Mouse (Mus musculus) limb, embryonic 15.5 days (tissue): Measurements from ENCODE around the gene Gstp1. TPM values are rescaled to one million over a fixed set of nuclear protein-coding genes. Genes with fewer than 3 reads are reported as not detected.
"Not testable (repeated sequence)": the region's sequence is repeated elsewhere in the genome, so short reads cannot be mapped to it uniquely, and the experiment has no call there.

Source experiments
- ATAC-seq: fragments of 200-750 bp; cut with Nextera tagmentation; 2 replicates; pipeline ENCODE4 v1.8.0; 2017; ENCODE audit warnings: low read depth, moderate TSS enrichment; ENCODE audit not compliant: insufficient number of reproducible peaks, low FRiP score, low TSS enrichment
- H3K27ac ChIP-seq: fragments of 300-500 bp; sonication (generic); 2 replicates; pipeline ENCODE4 v1.5.1; 2015; ENCODE audit warnings: moderate library complexity, mild to moderate bottlenecking, inconsistent platforms
- H3K27me3 ChIP-seq: fragments of 300-500 bp; sonication (generic); 2 replicates; pipeline ENCODE4 v1.6.1; 2015; ENCODE audit warnings: inconsistent platforms
- H3K36me3 ChIP-seq: fragments of 300-500 bp; sonication (generic); 2 replicates; pipeline ENCODE4 v1.6.1; 2015; ENCODE audit warnings: inconsistent platforms
- H3K4me1 ChIP-seq: fragments of 300-500 bp; sonication (generic); 2 replicates; pipeline ENCODE4 v1.6.1; 2015; ENCODE audit warnings: inconsistent platforms
- H3K4me2 ChIP-seq: fragments of 300-500 bp; sonication (generic); 2 replicates; pipeline ENCODE4 v1.6.1; 2015; ENCODE audit warnings: mild to moderate bottlenecking, inconsistent platforms
- H3K4me3 ChIP-seq: fragments of 300-500 bp; sonication (generic); 2 replicates; pipeline ENCODE4 v1.5.1; 2015; ENCODE audit warnings: mild to moderate bottlenecking, inconsistent platforms
- H3K9ac ChIP-seq: fragments of 300-500 bp; sonication (generic); 2 replicates; pipeline ENCODE4 v1.6.1; 2015; ENCODE audit warnings: inconsistent platforms
- H3K9me3 ChIP-seq: fragments of 300-500 bp; sonication (generic); 2 replicates; pipeline ENCODE4 v1.6.1; 2016; ENCODE audit warnings: inconsistent platforms
- WGBS: fragments of 180-500 bp; shearing (Covaris S2); methylation state at CpG from one replicate; pipeline ENCODE4 v1.1.7; 2015; 5-methylcytosine and 5-hydroxymethylcytosine counted together
- polyA plus RNA-seq: library from polyadenylated mRNA; unstranded; fragments of >200 nt; fragmentation: Nextera tagmentation; extraction: Ambion mirVana; gene quantifications from 2 replicates; pipeline ENCODE4 v1.2.1, GENCODE M21; 2015

Gstp1 gene
- polyA plus RNA-seq, 1 experiment from 2014 or later, result 537 TPM

DNA sequence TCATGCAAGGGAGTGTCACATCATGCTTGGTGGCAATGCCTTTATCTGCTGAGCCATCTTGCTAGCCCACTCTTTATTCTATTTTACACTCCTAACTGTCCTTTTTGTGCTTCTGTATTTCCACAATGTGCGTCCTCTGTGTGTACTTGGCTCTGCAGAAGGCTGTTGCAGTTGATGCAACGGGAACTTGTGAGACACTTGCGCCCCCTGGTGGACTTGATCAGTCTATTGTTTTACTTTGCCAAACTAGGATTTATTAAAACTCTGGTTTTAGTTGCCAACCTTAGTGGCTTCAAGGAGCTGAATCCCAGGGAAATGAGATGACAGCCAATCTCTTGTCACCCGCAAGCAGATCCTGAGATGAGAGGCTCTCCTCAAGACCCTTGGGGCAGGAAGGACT lies 10.1 kb upstream of the Gstp1 start:
- Histone ChIP-seq H3K4me3 (no peak overlapping the region), H3K4me1 (peaks cover 9% of the 10 kb centered on the region), H3K27ac (no peak overlapping the region), H3K4me2 (no peak overlapping the region), H3K9me3 (no peaks in the 10 kb centered on the region), H3K27me3 (no peaks in the 10 kb centered on the region), H3K9ac (no peak overlapping the region), H3K36me3 (no peaks in the 10 kb centered on the region)
- ATAC-seq, result no peak
- WGBS, result 18% methylated on average over 4 of the region's 4 CpGs

- no peak for ATAC-seq
- H3K9ac ChIP-seq, result no peak overlapping the region
- H3K4me2 ChIP-seq, result no peak overlapping the region
- H3K36me3 ChIP-seq, result no peaks in the 10 kb centered on the region
- H3K27me3 ChIP-seq, result no peaks in the 10 kb centered on the region
- H3K27ac ChIP-seq, result no peak overlapping the region; the same call in 1 of the 2 replicates
- 73% methylated on average over 8 of the region's 8 CpGs for WGBS
- no peaks in the 10 kb centered on the region for H3K9me3 ChIP-seq
- H3K4me3 ChIP-seq, result no peak overlapping the region
- H3K4me1 ChIP-seq, result peaks cover 9% of the 10 kb centered on the region
Measured at GRCm38 (mm10) chr19:4046866-4047254, 9.1 kb upstream of the Gstp1 start.

DNA sequence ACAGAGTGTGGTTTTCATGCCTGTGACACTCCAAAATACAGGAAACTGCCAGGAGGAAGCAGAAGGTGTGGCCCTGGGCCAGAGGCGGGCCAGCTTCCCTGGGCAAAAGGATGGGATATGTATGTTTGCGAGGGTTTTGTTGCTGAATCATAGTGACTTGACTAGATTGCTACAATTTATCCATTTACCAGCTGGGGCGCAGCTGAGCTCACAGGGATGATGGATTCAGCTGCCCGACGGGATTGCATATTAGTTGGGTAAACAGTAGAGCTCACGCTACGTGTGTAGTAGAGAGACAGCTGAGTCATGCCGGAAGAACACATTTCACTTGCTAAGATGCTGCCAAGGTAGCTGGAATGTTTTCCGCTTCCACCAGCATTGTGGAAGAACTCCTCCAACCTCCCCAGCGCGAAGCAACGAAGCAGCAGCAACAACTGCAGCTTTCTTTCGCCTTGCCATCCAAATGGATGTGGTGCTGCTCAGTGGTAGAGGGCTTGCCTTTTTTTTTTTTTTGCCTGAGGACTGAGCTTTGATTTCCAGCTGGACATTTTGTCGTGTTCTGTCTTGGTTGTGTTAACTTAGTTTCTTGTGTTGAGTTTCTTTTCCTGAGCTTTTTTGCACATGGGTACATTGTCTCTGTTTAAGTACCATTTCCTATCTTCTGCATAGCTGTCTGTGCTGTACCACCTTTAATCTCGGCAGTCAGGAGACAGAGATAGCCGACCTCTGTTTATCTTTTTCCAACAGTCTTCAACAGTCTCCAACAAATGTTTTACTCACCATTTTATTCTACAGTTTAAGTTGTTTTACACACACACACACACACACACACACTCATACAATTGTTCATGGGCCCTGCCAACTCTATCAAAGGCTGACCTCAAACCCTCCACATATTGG lies 8.4 kb upstream of the Gstp1 start, which contains the start of gene Gstp2:
Gene Gstp2, minus strand, starts transcription at position 58 of the 900 bp plus-strand sequence.
- H3K4me2 ChIP-seq, result peak within 1 kb of the TSS; percentile 19
- H3K9ac ChIP-seq, result no peak within 1 kb of the TSS
- no peaks in the 10 kb centered on the region for H3K27me3 ChIP-seq
- H3K9me3 ChIP-seq, result no peaks in the 10 kb centered on the region
- H3K27ac ChIP-seq, result peak within 1 kb of the TSS; percentile 67
- H3K4me1 ChIP-seq, result peaks cover 9% of the 10 kb centered on the region
- H3K36me3 ChIP-seq, result no peaks in the 10 kb centered on the region
- WGBS, result 44% methylated on average over 16 of the region's 16 CpGs
- ATAC-seq, result no peak
- H3K4me3 ChIP-seq, result peak within 1 kb of the TSS; percentile 8

DNA sequence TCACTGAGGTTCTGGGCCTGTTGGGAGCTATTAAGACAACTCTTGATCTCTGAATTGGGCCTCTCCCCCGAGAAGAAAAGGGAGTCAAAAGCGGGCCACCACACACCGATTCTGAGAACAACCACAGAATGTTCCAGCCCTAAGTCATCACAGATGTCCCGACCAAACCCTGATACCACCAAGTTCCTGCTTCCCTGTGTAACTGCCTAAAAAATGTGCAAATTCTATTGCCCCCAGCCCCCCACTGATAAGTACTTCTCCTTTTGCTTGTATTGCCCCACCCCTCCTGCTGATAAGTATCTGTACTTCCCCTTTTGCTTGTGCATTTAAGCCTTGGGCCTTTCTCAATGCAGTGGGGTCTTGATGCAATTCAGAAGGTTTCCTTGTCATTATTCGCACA lies 6.3 kb upstream of the Gstp1 start:
- not testable (repeated sequence) for H3K9ac ChIP-seq, H3K4me2 ChIP-seq, H3K4me1 ChIP-seq, H3K27me3 ChIP-seq, H3K36me3 ChIP-seq, ATAC-seq, H3K9me3 ChIP-seq, H3K4me3 ChIP-seq, H3K27ac ChIP-seq
- WGBS, result 86% methylated on average over 5 of the region's 5 CpGs

DNA sequence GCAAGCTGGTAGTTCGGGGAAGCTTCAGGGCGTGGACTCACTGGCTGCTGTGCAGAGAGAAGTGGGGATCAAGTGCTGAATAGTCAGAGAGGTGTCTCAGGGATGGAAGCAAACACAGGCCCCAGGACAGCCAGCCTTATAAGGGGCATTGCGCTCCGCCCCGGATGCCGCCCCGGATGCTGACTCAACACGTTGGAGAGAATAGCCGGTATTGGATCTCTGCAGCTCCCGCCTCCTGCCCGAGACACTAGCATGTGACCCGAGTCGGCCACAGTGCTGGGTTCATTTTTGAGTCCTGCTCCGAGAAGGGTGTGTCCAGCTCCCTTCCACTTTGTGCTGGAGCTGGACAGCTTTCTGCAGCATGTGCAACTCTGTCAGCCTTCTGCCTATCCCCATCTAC lies 4.3 kb upstream of the Gstp1 start:
- Histone ChIP-seq H3K27ac (no peak overlapping the region), H3K9me3 (no peaks in the 10 kb centered on the region), H3K4me2 (no peak overlapping the region), H3K36me3 (no peaks in the 10 kb centered on the region), H3K27me3 (no peaks in the 10 kb centered on the region), H3K4me1 (peaks cover 14% of the 10 kb centered on the region), H3K9ac (no peak overlapping the region), H3K4me3 (no peak overlapping the region)
- no peak for ATAC-seq
- WGBS, result 71% methylated on average over 14 of the region's 14 CpGs

DNA sequence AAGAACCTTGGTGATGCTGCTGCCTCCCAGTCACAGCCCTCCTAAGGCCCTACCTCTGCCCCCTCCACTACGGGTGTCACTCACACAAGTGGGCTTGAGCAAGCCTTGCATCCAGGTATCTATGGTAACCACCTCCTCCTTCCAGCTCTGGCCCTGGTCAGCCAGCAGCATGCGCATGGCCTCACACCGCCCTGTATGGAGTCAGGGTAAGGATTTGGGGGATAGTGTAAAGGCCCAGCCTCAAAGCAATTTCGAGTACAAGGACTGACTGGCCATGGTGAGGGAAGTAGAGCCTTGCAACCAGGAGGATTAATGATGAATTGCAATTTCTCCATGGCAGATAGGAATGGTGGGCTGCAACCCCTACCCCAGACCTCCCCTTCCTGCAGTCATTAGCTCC lies 3.7 kb upstream of the Gstp1 start:
- not testable (repeated sequence) for H3K27me3 ChIP-seq, H3K4me2 ChIP-seq, H3K27ac ChIP-seq, H3K4me3 ChIP-seq, H3K9me3 ChIP-seq, H3K9ac ChIP-seq, ATAC-seq, H3K36me3 ChIP-seq
- peaks cover 17% of the 10 kb centered on the region for H3K4me1 ChIP-seq
- 83% methylated on average over 4 of the region's 4 CpGs for WGBS

- not testable (repeated sequence) for H3K27me3 ChIP-seq, H3K27ac ChIP-seq, H3K9ac ChIP-seq, H3K4me2 ChIP-seq, ATAC-seq, H3K4me3 ChIP-seq, H3K36me3 ChIP-seq, H3K9me3 ChIP-seq
- WGBS, result 84% methylated on average over 5 of the region's 5 CpGs
- H3K4me1 ChIP-seq, result peaks cover 18% of the 10 kb centered on the region
Measured at GRCm38 (mm10) chr19:4040941-4041340, 3.2 kb upstream of the Gstp1 start.

- Histone ChIP-seq H3K4me3 (peak overlapping the region; percentile 74), H3K9ac (peak overlapping the region; percentile 82), H3K27ac (peak overlapping the region; percentile 83), H3K4me1 (peaks cover 14% of the 10 kb centered on the region), H3K4me2 (peak overlapping the region; percentile 66)
- not testable (repeated sequence) for H3K9me3 ChIP-seq, H3K27me3 ChIP-seq, H3K36me3 ChIP-seq
- 20% methylated on average over 8 of the region's 8 CpGs for WGBS
- peak; percentile 16; the same call in 1 of the 2 replicates for ATAC-seq
Measured at GRCm38 (mm10) chr19:4037154-4037787, 514 bp downstream of the Gstp1 start.

DNA sequence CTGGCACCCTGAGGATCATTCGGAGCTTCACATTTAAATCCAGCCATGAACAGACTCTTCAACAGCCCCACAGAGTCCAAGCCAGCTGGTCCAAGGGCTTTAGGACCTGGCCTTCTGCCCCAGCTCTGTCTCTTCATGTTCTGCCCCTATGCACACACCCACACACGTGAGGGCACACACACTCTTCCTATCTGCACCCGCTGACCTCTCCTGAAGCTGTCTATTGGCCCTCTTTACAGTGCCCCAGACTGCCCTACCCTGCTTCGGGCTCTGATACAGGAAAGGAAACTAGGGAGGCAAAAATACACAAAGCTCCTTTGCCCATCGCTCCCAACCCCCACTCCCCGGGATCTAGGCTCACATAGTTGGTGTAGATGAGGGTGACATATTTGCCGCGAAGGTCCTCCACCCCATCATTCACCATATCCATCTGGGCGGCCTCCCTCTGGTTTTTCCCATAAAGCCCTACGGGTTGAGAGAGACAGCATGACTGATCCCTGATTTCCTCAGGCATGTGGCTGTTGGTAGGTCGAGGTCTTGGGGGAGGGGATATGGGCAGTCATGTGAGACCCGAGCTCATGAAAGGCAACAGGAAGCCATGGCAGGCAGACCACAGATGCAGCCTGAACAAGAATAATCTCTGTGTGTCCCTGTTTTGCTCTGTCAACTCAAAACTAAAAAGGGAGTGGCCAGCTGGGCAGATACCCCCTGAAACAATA lies 1.3 kb downstream of the Gstp1 start:
- H3K27me3 ChIP-seq, result no peaks in the 10 kb centered on the region
- H3K36me3 ChIP-seq, result peaks cover 7% of the 10 kb centered on the region
- no peaks in the 10 kb centered on the region for H3K9me3 ChIP-seq
- H3K27ac ChIP-seq, result no peak overlapping the region
- H3K4me3 ChIP-seq, result no peak overlapping the region
- peak overlapping the region; percentile 27; the same call in 1 of the 2 replicates for H3K4me2 ChIP-seq
- no peak overlapping the region for H3K9ac ChIP-seq
- H3K4me1 ChIP-seq, result peaks cover 14% of the 10 kb centered on the region
- ATAC-seq, result no peak
- 75% methylated on average over 12 of the region's 12 CpGs for WGBS

DNA sequence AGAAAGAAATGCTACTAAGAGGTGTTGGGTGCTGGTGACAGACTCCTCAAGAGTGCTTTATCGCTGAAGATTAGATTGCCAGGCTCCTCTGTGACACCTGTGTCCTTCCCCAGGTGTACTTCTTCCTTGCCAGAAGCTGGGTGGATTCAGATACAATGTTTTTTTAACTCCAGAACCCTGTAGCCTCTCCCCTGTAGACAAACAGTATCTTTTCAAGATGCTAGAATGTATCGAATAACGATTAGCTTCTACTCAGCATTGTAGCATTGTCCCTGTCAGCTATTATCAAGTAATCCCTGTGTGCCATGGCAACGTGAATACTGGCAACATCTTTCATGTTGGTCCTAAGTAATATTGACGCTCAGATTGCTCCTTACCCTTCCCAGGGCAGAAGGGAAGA lies 4.0 kb downstream of the Gstp1 start:
- Histone ChIP-seq H3K27me3 (no peaks in the 10 kb centered on the region), H3K9me3 (no peaks in the 10 kb centered on the region), H3K9ac (no peak overlapping the region), H3K4me3 (no peak overlapping the region), H3K4me2 (no peak overlapping the region), H3K27ac (no peak overlapping the region), H3K4me1 (peaks cover 14% of the 10 kb centered on the region), H3K36me3 (peaks cover 7% of the 10 kb centered on the region)
- 75% methylated on average over 5 of the region's 5 CpGs for WGBS
- no peak for ATAC-seq

DNA sequence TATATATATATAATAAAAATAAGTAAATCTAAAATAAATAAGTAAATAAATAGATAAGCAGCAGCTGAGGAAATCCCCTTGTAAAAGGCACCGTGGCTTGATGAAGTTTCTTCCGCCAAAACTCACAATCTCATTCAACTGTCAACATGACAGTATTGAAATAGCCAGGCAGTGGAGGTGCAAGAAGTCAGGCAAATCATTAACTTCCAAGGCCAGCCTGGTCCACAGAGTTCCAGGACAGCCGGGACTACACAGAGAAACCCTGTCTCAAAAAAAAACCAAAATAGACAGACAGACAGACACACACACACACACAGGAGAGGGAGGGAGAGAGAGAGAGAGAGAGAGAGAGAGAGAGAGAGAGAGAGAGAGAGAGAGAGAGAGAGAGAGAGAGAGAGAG lies 4.5 kb downstream of the Gstp1 start:
- no peak overlapping the region for H3K27ac ChIP-seq
- no peak for ATAC-seq
- H3K4me3 ChIP-seq, result no peak overlapping the region
- peaks cover 7% of the 10 kb centered on the region for H3K36me3 ChIP-seq
- H3K9me3 ChIP-seq, result no peaks in the 10 kb centered on the region
- no peaks in the 10 kb centered on the region for H3K27me3 ChIP-seq
- peaks cover 14% of the 10 kb centered on the region for H3K4me1 ChIP-seq
- H3K9ac ChIP-seq, result no peak overlapping the region
- 86% methylated on average over 3 of the region's 3 CpGs for WGBS
- H3K4me2 ChIP-seq, result no peak overlapping the region

DNA sequence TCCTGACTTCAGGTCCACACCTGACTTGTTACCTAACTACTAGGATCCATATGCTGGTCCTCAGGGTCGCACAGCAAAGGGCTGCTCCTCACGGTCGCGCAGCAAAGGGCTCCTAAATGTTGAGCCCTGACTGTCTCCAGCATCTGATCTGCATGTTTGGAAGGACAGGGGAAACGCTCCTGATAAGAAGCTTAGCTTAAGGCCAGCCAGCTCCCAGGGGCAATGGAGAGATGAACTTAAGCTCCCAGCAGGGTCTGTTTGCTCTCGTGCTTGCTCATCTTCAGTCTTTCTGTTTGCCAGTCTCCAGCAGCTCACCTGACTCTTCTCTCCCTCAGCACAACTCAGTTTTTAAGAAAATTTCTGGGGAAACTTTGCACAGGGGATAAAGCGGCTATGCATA lies 5.1 kb downstream of the Gstp1 start:
- H3K4me3 ChIP-seq, result no peak overlapping the region
- no peak for ATAC-seq

More for the DNA sequence above, 5.1 kb downstream of the Gstp1 start:
- Histone ChIP-seq H3K27me3 (no peaks in the 10 kb centered on the region), H3K9me3 (no peaks in the 10 kb centered on the region), H3K9ac (no peak overlapping the region), H3K4me1 (peaks cover 14% of the 10 kb centered on the region), H3K27ac (no peak overlapping the region), H3K36me3 (peaks cover 7% of the 10 kb centered on the region), H3K4me2 (no peak overlapping the region)
- WGBS, result 65% methylated on average over 7 of the region's 7 CpGs
